ENCODE assay signal across 8 mouse cellular contexts in the genomic region with DNA sequence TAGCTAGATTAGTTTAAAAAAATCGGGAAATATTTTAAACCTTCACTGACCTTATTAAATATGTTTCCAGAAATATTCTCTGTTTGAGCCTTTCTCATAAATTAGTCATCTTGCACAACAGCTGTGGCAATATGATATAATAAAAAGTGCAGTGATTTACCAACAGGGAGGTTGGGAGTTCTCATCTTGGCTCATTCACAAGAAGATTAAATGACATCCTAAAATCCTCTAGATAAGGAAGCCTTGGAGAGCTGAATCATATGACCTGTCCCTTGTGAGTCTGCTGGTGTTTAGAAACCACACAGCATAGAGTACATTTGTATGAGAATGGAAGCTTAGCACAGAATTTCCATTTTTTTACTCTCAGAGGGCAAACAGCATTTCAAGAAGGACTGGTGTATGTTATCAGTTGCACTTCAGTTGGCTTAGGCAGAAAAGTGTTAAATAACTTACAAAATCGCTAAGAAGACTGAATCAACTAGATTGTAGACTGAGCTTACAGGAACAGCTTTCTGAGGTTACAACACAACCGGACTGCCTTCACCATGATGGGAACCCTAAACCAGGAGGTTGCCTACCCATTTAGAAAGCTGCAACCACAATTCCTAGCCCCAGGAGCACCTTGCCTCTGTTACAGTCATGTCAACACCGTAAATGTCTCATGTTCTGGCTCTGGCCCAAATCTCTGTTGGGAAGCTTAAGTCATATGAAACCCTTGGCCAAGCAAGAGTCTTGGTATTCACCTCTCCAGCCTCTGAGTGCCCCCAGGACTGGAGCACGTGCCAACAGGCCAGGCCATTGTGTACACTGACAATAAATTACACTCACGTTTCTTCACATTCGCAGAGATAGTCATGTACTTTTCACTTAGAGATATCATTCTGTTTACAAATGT.
DNase-seq lines count a peak whose midpoint lies in the region; ATAC-seq and TF ChIP-seq lines count a peak whose summit lies in the region.

No protein-coding gene starts in this region.

- no peak for TF ChIP-seq CTCF in cerebellum, adult 2 months (IDR thresholded peaks at IDR 0.05; ENCODE audit: borderline replicate concordance, insufficient read depth, low read depth, low read length)

- H3K27me3 ChIP-seq in cerebellum, adult 2 months (ENCODE audit: control insufficient read depth, insufficient read depth, low read length): no peaks in the 10 kb centered on the region

- no peak overlapping the region for H3K4me3 ChIP-seq in cerebellum, adult 2 months (replicated peaks; ENCODE audit: insufficient read depth, low read depth, low read length)

- H3K4me1 ChIP-seq in cerebellum, adult 2 months (ENCODE audit: control insufficient read depth, insufficient read depth, low read length): peaks cover 6% of the 10 kb centered on the region; the same call in 1 of the 2 replicates

- WGBS in cerebellum, adult 2 months: 55% methylated on average over 7 of the region's 7 CpGs

- DNase-seq in cerebellum, adult 2 months: peak; percentile 23 to 45
- peak; percentile 94 for DNase-seq in 3T3-L1 (ENCODE audit: low read depth, low spot score)
- peak; percentile 29 to 46 for DNase-seq in cerebellum, postnatal 10 days
- DNase-seq in kidney, postnatal 4 days: peak; percentile 4 to 21
- no peak for DNase-seq in ovary, postnatal 10 days (ENCODE audit: low spot score)

- no peak overlapping the region for H3K27ac ChIP-seq in cerebellum, adult 2 months (ENCODE audit: insufficient read depth, low read length)

- TF ChIP-seq POLR2A in cerebellum, adult 2 months (IDR thresholded peaks at IDR 0.05; ENCODE audit: borderline replicate concordance, insufficient read depth, low read length): no peak

- ATAC-seq in cerebellum, adult (ENCODE audit: insufficient number of reproducible peaks, low FRiP score, low TSS enrichment): no peak
- ATAC-seq in megakaryocyte progenitor cell, adult 5-6 weeks (replicated peaks; ENCODE audit: poor library complexity): no peak
- ATAC-seq in frontal cortex, adult (ENCODE audit: low TSS enrichment): no peak
